Mouse (Mus musculus) left cerebral cortex, postnatal 25 days (tissue): ENCODE results near the gene Edil3. TPM values are rescaled to one million over a fixed set of nuclear protein-coding genes. Genes with fewer than 3 reads are reported as not detected.
A peak's percentile ranks its signal among the peaks of the same experiment; 100 is the strongest.

ENCODE experiments used
- DNase-seq, 2 experiments: peaks; one replicate each; pipeline ENCODE4 v3.0.0; 2022; ENCODE audit warnings: low spot score in 2 of 2, mixed read lengths in 1 of 2
- intact Hi-C: fragments of 180-260 bp; cut with DNase I; formaldehyde crosslinking; loops from one replicate; pipeline ENCODE4 v1.15.1; 2025
- total RNA-seq, 2 experiments: library from RNA; stranded (reverse); gene quantifications; 2 replicates each; pipeline ENCODE4 v1.2.3; 2021

Gene Edil3
- total RNA-seq: 10 to 100 TPM; 85.2 to 87.7 TPM

- peak; percentile 64 to 65 for DNase-seq
- intact Hi-C loops: loop anchor here (5.0 kb wide), 2 partner anchors 511 to 721 kb away; no protein-coding TSS in a partner anchor
Observed at GRCm38 (mm10) chr13:88821440-88822331, at the start of gene Edil3. Gene Edil3, plus strand, starts transcription at chr13:88821472.

DNA sequence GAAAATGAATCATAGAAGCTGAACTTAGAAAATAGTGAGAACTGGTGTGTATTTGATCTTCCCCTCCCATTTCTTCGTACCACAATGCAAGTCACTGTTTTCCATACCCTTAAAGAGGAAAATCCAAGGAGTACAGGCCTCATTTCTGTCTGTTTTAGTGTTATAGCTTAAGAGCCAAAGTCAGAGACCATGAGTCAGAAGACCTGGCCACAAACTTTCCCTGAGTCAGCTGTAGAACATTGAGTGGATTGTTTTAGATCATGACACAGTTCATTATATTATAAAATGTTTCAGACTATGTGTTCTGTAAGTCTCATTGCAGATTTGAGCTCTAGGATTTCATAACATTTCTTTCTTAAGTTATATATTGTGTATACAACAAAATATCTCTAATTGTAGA is 22.1 kb upstream of the Edil3 start:
- no peak for DNase-seq
- intact Hi-C loops: no loop called here

DNA sequence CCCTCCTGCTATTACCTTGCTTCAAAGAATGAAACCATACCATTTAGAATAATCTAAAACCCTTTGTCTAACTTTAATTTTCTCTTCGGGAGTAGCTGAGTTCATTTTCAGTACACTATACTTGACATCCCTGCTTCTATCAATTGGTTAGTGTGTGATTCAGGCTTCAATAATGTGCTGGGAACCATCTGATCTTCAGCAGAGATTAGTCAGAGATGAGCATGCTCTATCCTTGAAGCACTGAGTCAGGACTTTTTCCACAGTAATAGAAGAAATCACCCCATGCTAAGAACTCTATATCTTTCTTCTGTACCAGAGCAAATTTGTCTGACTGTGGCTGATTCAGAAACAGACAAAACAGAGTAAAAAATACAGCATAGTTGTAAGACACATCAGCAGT is 20.3 kb upstream of the Edil3 start:
- no peak for DNase-seq
- intact Hi-C loops: no loop called here

DNA sequence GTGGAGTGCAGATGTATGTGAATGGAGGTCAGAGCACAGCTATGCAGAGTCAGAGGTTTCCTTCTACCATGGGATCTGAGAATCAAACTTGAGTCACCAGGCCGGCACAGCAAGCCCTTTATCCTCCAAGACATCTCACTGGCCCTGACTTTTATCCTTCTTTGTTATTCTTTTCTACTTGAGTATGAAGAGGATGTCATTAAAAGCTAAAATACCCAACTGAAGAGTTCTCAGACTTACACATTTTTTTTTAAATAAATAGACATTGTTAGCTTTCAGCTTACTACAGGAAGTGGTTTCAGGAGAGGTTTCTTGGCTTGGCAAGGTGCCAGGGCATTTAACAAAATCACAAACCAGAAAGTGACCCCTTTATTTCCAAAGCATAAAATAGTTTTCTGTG is 15.4 kb upstream of the Edil3 start:
- intact Hi-C loops: no loop called here
- DNase-seq: no peak

- DNase-seq: no peak
- intact Hi-C loops: no loop called here
Observed at GRCm38 (mm10) chr13:88806269-88806668, 15.0 kb upstream of the Edil3 start.

GRCm38 (mm10) chr13:88810097-88810496 is 11.2 kb upstream of the Edil3 start:
- DNase-seq: no peak
- intact Hi-C loops: no loop called here

DNA sequence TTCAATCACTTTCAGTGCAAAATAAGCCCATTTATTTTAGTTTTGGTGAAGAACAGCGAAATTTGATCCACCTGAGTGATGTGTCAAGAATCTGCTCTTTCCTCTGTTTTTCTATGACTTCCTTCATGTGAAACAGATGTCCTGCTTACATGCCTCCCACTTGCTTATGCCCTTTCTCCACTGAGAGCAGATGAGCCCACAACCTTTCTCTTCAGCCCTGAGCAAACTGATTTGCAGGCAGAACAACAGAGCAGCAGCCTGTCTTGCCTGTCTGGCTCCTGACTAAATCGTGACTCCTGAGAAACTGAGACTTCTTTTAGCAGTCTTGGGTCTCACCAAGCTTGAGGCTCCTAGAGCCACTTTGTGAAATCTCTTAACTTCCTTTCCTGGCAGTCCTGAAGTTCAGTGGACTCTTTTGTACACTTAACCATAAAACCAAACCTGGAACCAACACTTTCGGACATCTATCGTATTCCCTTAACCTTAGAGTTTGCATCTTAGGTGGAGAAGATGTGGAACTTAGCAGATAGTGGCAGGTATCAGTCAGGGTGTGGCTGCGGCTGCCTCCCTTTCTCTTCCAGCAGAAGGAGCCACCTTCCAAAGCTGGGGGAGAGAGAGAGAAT is 475 bp upstream of the Edil3 start:
- peak in 1 of 2 experiments; percentile 25 for DNase-seq
- intact Hi-C loops: loop anchor here (5.0 kb wide), 2 partner anchors 512 to 722 kb away; no protein-coding TSS in a partner anchor

DNA sequence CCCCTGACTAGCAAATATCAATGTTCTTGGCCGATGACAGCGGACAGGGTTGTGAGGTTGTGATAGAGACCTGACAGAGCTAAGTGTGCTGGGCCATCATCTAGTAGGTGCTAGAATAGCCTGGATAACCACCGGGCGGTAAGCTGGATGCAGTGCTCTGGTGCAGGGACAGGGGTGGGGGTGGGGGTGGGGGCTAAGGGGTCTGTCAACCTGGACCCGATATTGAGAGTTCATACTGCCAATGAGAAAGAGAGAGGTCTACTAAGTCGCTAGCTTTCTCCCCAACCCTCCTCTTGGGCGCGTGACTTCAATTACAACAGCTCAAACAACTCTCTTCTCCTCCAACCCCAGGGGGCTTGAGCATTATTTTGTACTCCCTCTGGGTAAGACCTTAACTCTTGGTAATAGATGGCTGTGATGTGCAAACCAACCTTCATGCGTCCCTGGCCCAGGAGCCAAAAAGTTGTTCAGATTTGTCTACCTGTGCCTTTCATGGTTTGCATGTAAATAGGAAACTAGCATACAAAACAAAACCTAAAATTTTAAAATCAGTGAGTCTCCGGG is 1.1 kb downstream of the Edil3 start:
- intact Hi-C loops: loop anchor here (5.0 kb wide), 2 partner anchors 510 to 720 kb away; no protein-coding TSS in a partner anchor
- DNase-seq: peak; percentile 20 to 43

- peak; percentile 45 to 79 for DNase-seq
- intact Hi-C loops: loop anchor here (5.0 kb wide), 2 partner anchors 509 to 719 kb away; no protein-coding TSS in a partner anchor
Observed at GRCm38 (mm10) chr13:88822976-88823521, 1.8 kb downstream of the Edil3 start.

GRCm38 (mm10) chr13:88823522-88824419 is 2.5 kb downstream of the Edil3 start:
- intact Hi-C loops: loop anchor here (5.0 kb wide), 2 partner anchors 509 to 719 kb away; no protein-coding TSS in a partner anchor
- peak; percentile 69 to 80 for DNase-seq

DNA sequence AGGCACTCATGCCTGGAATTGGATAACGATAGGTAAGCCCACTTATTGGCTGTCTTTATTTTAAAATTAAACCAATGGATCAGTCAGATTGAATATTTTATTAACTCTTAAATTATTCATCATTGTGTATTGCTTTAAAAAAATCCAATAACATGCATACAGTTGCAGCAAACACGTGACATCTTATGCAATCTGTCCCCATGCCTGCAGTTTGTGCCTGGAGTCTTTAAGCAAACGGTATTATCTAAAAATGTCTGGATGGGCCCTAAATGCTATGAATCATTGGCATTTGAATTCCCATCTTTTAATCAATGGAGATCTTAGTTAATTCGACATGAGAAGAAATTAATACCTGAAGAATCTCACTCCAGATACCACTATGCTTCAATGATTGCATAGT is 3.2 kb downstream of the Edil3 start:
- intact Hi-C loops: loop anchor here (5.0 kb wide), 2 partner anchors 508 to 718 kb away; no protein-coding TSS in a partner anchor
- peak; percentile 20 to 46 for DNase-seq

DNA sequence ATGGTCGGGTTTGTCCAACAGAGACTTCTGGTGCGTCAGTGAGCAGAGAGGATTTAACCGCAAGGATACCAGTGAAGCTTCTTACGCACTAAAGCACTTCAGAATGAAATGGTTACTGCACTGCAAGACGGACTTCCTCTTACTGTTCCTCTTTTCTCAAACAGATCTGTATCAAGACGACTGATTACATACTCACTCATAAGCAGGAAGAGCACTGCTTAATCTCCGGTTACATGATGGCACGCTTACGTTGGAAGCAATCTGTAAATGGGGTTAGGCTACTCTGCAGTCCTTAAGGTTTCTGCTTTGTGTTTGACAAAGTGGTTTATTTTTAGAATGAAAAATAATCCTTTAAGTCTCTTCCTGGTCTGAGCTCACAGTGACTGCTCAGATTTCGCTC is 7.1 kb downstream of the Edil3 start:
- intact Hi-C loops: no loop called here
- peak; percentile 12 to 14 for DNase-seq

GRCm38 (mm10) chr13:88833732-88834131 is 12.5 kb downstream of the Edil3 start:
- intact Hi-C loops: no loop called here
- no peak for DNase-seq

DNA sequence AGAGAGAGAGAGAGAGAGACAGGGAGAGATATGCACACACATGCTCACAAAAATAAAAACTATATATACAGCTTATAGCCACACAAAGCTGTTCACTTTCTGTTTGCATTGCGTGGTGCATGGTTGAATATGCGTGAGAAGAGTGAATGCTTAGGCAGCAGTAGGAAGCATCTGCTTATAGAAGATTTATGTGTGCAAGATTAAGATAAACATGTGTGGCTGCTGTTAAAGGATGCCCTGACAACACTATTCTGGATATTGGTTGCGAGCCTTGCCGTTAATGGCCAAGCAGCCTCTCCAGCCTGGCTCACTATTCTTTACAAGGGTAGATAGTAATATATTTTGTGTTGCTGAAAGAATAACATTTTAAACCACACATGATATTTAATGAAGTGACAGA is 28.5 kb downstream of the Edil3 start:
- no peak for DNase-seq
- intact Hi-C loops: no loop called here

GRCm38 (mm10) chr13:88879960-88880359 is 58.7 kb downstream of the Edil3 start:
- intact Hi-C loops: no loop called here

GRCm38 (mm10) chr13:88890728-88891127 is 69.5 kb downstream of the Edil3 start:
- intact Hi-C loops: no loop called here
- DNase-seq: no peak

More at GRCm38 (mm10) chr13:88879960-88880359, 58.7 kb downstream of the Edil3 start:
- DNase-seq: no peak

DNA sequence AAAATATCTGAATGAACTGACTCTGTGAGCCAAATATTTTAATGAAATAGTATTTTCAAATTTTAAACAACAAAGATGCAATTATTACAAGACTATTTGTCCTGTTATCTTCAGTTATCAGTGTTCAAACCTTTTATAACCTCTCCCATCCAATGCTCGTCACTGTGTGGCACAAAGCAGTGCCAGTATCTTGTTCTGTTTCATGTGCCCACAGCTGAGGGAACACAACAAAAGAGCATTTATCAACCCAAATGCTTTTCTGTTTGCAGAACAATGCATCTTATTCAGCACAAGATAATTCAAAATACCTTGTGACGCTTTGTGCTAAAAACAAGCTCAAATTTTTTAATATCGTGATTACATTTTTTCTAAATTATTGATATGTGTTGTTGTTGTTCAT is 78.8 kb downstream of the Edil3 start:
- intact Hi-C loops: no loop called here
- DNase-seq: no peak

GRCm38 (mm10) chr13:88907405-88907804 is 86.1 kb downstream of the Edil3 start:
- no peak for DNase-seq
- intact Hi-C loops: no loop called here

DNA sequence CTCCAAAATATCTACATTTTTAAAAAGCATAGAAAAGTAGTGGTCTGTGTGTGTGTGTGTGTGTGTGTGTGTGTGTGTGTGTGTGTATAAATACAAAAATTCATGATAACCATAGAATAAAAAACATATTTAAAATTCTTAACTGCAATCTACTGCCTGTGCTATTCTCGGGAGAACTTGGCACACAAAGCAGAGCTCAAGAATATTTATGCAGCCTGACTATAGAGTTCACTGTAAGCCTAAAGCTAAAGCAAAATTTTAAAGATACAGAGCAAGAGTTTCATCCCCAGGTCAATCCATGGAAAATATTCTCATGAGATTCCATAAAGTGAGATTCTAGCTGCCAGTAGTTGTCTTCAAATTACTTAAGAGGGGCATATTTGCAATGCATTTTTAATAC is 86.9 kb downstream of the Edil3 start:
- intact Hi-C loops: no loop called here

More for the DNA sequence above, 86.9 kb downstream of the Edil3 start:
- peak in 1 of 2 experiments; percentile 39 for DNase-seq
